Mouse (Mus musculus) fibroblast of lung, adult 2 months (primary cell): ENCODE results near the gene Hist1h3i.
"Not testable (repeated sequence)": the region's sequence is repeated elsewhere in the genome, so short reads cannot be mapped to it uniquely, and the experiment has no call there.

Source experiments
- DNase-seq: peaks from one replicate; pipeline ENCODE4 v3.0.0-alpha.2; 2011; ENCODE audit warnings: low read depth

The Hist1h3i gene

DNA sequence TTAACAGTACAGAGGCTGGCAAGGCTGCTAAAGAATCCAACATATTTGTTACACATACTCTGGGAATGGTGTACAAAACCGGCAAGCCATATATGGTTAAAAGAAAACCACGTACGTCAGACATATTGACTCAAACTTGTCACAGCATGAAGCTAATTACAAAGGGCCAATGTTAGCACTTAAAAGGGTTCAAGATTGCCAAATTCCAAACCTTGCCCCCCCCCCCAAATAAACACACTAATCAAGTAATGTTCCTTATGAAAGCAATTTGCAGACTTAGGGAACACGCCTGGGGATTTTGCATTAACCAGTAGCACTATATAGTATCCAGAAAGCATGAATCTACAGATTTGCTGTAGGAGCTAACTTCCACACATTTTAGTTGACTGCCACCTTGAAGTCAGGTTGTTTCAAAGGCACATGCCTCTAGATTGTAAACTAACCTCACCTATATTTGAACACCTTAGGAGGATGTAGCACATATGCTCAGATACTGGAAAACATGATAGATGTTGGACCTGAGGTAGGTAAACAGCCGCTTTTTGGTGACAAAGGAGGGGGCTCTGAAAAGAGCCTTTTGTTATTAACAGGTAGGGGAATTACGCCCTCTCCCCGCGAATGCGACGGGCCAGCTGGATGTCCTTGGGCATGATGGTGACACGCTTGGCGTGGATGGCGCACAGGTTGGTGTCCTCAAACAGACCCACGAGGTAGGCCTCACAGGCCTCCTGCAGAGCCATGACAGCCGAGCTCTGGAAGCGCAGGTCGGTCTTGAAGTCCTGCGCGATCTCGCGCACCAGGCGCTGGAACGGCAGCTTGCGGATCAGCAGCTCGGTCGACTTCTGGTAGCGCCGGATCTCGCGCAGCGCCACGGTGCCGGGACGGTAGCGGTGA, 562 bp downstream of the Hist1h3i start:
- not testable (repeated sequence) for DNase-seq

DNA sequence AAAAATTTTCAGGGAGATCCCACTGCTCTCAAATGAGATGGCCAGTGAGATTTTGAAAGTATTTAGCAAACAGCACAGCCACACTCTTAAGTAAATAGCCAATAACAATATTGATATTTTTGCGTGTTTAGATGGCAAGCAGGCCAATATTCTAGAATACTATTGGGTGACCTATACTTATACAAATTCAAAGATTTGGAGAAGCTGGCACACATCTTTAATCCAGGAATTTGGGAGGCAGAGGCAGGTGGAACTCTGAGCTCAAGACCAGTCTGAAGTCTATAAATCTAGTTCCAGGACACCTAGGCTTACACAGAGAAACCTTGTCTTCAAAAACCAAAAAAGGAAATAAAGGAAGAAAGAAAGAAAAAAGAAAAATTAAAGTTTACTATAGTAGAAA, 1.5 kb downstream of the Hist1h3i start:
- DNase-seq = no peak

DNA sequence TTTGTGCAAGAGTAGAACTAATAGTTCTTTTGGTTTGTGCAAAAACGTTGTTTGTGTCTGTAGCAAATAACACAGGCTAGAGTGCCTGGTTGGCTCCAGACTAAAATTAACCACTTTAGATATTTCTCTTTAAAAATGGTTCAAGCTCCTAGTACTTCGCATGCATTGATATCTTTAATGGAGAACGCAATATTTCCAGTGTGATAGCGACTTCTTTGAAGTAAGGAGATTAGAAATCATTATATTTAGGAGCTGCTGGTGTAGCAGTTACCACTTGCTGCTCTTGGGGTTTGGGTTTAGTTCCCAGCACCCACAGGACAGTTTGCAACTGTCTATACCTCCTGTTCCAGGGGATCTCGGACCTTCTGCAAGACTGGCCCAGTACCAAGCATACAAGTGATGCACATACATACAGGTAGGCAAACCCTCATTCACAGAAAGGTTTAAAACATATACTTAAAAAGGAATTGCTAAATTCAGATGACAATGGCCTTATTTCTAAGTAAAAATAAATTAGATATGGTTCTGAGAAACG, 2.1 kb downstream of the Hist1h3i start:
- no peak for DNase-seq

DNA sequence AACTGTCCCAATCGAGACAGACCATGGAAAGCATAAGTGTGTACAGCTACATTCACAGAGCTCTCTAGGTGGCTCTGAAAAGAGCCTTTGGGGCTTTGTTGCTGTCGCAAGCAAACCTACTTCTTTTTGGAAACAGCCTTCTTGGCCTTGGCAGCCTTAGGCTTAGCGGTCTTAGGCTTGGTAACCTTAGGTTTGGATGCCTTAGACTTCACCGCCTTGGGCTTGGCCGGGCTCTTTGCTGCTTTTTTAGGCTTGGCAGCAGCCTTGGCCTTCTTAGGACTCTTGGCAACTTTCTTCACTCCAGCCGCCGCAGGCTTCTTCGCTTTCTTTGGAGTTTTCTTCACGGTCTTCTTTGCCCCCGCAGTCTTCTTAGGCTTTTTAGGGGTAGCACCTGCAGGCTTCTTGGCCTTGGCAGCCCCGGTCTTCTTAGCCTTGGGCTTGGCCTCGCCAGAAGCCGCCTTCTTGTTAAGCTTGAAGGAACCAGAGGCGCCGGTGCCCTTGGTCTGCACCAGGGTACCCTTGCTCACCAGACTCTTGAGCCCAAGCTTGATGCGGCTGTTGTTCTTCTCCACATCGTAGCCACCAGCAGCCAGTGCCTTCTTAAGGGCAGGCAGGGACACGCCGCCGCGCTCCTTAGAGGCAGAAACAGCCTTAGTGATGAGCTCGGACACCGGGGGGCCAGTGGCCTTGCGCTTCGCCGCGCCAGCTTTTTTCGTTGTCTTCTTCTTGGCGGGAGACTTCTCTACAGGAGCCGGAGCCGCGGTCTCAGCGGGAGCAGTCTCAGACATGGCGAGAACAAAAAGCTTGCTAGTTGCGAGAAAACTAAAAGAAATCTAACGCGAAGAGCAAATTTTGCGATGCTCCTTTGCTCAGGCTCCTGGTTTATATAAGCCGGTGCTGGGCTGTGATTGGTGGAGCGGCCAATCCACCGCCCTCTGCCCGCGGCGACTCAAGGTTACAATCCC, 3.1 kb downstream of the Hist1h3i start, which contains the start of gene Hist1h1b:
TSS of gene Hist1h1b (minus strand) at position 859 of the 965 bp plus-strand sequence.
- no peak for DNase-seq

DNA sequence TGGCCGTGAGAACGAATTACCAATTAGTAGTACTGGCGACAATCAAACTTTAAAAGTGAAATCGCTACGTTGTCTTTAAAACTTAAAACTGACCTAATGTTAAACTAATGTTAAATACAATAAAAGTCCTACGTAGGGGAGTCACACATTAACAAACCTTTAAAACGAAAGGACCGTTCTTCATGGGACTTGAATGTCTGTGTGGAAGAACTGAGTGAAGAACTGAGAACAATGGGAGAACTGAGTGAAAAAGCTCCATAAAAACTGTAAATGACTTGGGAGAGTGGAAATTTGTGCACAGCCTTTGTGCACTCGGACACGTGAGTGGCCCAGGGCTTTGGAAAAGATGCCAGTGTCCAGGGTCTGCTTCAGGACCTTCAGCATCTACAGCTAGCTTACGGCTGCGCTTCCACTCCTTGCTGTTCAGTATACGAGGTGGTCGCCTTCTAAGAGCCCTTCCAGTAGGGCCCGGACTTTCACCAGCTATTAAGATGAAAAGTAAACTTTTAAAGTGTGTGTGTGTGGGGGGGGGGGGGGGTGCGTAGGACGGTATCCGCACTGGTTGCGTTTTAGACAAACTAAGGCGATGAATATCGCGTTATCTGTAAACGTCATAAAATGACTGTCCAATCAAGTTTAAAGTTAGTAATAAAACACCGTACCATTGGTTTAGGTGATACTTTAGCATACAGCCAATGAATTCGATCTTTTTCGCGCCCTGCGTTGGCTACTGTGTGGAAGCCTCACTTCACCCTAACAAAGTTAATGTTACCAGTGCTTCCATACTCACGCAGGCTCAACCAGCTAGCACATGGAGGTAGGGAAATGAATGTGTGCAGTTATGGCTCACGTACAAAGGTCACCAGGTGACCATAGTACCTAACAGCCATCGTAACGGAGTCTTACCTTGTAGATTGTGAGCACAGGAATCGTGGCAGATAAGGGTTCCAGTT, 4.1 kb downstream of the Hist1h3i start:
- peak; percentile 85 for DNase-seq

DNA sequence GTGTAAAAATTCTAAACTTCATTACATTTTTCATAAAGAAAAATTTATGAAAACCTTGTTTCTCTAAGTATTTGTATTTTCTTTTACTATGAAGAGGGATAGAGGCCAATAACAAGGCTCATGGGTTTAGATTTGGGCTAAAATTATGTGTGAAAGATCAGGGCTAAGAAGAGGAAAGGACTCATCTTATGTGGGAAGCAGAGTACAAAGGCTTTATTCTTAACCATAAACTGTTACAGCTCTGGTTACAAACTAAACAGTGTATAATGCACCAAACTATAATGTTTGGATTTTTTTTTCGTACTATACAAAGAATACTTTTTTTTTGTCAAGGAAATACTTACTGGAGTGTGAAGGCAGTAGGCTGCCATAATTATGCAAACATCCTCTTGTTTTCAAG, 27.5 kb downstream of the Hist1h3i start:
- DNase-seq = no peak

DNA sequence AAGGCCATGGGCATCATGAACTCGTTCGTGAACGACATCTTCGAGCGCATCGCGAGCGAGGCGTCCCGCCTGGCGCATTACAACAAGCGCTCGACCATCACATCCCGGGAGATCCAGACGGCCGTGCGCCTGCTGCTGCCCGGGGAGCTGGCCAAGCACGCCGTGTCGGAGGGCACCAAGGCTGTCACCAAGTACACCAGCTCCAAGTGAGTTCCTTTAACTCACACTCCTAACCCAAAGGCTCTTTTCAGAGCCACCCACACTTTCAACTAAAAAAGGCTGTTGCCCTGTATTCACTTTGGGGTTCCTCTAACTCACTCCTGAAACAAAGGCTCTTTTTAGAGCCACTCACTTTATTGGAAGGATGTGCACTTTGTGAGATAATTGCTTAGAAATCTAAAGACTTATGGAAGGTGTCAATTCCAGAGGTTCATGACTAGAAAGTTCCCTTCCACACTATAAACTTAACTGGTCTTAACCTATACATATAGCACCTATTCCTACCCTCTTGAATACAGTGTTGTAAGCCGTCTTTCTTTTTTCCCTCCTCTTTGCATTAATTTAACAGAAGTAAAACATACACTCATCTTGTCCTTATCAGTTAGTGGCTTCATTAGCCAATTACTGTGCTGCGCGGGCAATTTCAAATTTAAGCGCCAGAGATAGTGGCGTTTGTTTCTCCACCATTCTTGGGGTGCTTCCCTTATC, 28.7 kb downstream of the Hist1h3i start:
- not testable (repeated sequence) for DNase-seq

DNA sequence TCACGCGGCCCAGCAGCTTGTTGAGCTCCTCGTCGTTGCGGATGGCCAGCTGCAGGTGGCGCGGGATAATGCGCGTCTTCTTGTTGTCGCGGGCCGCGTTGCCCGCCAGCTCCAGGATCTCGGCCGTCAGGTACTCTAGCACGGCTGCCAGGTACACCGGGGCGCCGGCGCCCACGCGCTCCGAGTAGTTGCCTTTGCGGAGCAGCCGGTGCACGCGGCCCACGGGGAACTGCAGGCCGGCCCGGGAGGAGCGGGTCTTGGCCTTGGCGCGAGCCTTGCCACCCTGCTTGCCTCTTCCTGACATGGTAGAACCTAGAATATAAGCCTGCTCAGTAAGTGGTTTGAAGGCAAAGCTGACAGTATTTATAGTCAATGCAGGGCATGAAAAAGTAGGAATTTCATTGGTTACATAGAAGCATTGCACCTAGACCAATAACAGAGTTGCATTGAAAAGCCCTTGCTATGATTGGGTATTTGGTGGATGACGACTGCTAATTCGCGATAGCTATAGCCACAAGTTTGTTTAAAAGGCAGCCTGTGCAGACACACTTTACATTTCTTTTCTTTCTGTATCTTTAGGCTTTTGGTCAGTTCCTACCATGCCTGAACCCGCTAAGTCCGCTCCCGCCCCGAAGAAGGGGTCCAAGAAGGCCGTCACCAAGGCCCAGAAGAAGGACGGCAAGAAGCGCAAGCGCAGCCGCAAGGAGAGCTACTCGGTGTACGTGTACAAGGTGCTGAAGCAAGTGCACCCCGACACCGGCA, 29.5 kb downstream of the Hist1h3i start, which contains the start of the genes Hist1h2ak and Hist1h2bn:
TSS of gene Hist1h2ak (minus strand) at position 304 of the 762 bp plus-strand sequence.
TSS of gene Hist1h2bn (plus strand) at position 600 of the 762 bp plus-strand sequence.
- DNase-seq = peak; percentile 76

DNA sequence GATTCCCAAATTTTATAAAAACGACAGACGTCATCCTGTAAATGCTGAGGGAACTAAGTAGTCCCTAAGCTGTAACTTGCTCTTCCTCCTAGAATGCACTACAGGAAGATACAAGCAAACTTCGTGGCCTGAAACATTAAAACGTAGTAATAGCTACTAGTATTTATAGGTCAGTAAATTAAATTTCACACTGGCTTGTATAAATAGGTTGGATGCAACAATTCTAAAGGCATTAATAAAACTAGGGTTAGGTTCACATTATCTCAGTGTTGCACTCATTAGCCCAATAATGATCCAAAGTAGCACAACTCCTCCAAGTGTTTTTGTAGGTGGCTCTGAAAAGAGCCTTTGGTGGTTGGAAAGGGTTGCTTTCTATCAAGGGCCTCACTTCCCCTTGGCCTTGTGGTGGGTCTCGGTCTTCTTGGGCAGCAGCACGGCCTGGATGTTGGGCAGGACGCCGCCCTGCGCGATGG, 30.1 kb downstream of the Hist1h3i start:
- no peak for DNase-seq

DNA sequence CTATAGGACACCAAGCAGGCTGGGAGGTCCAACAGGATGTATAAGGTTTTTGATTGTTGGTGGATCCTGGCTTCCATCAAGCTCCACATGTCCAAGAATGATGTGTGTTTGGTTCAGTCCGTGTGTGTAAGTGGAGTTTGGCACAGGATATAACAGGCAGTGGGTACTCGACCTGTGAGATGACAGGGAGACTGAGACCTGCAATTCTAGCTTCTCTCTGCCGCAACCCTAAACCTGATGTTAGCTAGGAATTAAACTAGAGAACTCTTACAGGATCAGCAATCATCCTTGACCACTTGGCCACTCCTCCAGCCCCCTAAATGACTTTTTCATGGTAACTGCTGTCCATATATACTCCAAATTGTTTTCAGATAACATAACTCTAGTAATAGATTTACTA, 30.8 kb downstream of the Hist1h3i start:
- DNase-seq = no peak

DNA sequence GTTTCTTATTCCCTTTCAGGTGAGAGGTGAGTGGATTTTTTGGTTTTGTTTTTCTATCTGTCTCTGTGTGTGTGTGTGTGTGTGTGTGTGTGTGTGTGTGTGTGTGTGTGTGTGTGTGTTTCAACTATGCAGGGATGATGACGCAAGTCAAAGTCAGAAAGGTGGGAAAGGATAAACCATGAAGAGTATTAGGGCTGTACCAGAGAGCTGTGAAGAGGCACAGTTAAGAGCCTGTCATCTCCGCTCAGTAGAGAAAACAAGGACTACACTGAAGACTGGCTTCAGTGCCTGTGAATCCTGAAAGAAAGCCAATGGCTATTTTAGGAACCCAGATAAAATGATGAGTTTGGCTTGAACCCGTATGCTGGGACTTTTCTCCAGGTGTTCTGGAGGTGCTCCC, 31.3 kb downstream of the Hist1h3i start:
- no peak for DNase-seq

DNA sequence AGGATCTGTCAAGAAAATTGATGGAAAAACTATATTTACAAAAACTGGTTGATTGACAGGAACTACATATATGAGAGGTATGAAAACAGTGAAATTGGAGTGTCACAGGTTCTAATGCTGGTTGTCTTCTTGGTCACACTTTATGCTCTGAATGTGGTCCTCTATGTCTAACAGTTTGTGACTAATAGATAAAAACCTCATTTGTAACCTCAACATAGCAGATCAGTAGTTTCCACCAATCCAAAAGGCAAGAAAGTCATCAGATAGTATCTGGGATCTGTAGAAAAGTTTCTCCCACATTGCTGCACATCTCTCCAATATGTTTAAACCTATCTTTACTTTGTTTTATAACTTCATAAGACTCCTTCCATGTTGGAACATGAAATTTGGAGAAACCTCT, 31.8 kb downstream of the Hist1h3i start:
- no peak for DNase-seq

DNA sequence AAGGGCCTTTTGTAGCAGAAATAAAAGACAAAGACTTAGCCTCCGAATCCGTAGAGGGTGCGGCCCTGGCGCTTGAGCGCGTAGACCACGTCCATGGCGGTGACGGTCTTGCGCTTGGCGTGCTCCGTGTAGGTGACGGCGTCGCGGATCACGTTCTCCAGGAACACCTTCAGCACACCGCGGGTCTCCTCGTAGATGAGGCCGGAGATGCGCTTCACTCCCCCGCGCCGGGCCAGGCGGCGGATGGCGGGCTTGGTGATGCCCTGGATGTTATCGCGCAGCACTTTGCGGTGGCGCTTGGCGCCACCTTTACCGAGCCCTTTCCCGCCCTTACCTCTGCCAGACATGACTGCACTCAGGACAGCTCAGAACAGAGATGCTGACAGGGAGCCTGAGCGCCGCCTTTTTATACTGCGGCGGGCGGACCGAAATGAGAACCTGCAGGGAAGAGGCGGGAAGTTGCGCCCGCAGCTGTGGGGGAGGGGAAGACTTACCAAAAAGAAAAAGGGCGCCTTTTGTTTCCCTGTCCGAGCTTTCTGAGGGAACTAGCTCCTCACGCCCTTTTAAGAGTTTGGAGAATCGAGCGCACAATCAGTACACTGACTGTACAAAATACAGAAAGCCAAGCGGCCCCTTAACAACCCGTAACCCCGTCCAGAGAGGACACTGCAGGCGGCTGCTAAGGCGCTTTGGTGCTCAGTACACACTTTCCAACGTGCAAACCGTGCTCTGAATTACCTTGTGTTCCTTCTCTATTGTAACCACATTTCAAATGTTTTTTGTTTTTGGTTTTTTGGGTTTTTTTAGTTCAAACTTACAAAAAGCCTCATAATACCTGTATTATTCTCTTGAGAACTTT, 32.8 kb downstream of the Hist1h3i start, which contains the start of gene Hist1h4k:
TSS of gene Hist1h4k (minus strand) at position 347 of the 859 bp plus-strand sequence.
- not testable (repeated sequence) for DNase-seq

DNA sequence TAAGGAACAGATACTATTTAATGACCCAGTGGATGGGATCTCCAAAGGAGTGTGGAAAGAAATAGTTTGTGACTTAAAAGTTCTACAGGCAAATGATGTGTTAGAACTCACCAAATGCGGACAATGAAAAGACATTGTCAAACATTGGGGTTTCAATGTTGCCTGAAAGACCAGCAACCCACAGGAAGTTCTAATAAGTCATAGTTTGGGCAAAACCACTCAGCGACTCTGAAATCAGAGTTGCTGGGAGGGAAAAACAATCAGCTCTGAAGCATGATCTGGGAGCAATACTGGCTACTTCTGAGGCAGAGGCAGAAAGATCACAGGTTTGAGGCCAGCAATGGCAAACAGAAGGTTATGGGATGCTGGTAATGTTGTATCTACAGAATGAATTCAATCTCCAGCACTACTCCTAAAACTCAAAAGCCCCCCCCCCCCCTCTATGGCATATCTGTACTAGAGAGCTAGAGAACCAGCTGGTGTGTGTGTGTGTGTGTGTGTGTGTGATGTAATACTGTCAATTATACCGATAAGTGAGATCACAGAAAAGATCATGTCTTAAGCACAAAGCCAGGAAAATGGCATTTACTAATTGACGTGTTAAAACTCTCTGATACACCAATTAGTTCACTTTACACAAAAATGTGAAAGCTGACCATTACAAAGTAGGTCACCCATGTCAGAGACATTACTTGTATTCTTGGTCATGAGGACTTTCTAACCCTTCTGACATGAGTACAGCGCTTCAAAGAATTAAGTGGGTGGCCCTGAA, 33.6 kb downstream of the Hist1h3i start:
- no peak for DNase-seq

DNA sequence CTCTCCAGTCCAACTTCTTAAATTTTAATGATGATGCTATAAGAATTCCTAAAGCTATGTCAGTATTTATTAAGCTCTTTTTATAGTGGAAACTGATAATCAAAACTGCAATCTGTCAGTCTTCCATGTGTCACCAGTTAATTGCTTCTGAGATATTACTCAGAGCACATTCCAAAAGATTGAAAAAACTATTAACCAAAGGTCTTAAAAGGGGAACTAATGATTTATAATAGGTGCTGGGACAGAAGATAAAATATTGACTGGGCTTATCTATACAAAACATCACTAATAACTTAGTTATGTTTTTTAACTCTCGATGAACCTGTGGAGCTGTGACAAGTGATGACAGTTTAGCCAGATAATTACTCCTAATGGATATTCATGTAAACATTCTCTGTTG, 38.2 kb downstream of the Hist1h3i start:
- no peak for DNase-seq

DNA sequence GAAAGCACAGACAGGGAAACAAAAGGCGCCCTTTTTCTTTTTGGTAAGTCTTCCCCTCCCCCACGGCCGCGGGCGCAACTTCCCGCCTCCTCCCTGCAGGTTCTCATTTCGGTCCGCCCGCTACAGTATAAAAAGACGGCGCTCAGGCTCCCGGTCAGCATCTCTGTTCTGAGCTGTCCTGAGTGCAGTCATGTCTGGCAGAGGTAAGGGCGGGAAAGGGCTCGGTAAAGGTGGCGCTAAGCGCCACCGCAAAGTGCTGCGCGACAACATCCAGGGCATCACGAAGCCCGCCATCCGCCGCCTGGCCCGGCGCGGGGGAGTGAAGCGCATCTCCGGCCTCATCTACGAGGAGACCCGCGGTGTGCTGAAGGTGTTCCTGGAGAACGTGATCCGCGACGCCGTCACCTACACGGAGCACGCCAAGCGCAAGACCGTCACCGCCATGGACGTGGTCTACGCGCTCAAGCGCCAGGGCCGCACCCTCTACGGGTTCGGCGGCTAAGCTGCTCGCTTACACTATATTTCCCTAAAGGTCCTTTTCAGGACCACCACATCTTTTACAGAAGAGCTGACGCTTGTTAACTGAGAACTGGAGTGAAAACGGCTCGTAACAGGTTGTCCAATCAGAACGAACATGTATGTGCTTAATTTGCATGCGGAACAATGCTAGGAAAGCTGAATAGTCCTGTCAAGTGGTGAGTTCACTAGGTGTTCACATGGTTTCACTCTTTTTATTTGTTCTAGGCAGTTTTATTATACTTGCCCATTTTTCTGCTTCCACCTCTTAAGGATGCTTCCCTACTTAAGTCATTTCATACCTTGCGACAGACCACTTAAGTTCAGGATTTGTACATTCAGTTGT, 48.0 kb downstream of the Hist1h3i start, which contains the start of gene Hist1h4j:
TSS of gene Hist1h4j (plus strand) at position 159 of the 862 bp plus-strand sequence.
- DNase-seq = not testable (repeated sequence)
